Mouse (Mus musculus) embryonic facial prominence, embryonic 14.5 days (tissue): Measurements from ENCODE around the gene Grpel1. TPM values are rescaled to one million over a fixed set of nuclear protein-coding genes. Genes with fewer than 3 reads are reported as not detected.

ENCODE experiments used
- polyA plus RNA-seq: library from polyadenylated mRNA; unstranded; fragments of >200 nt; fragmentation: Nextera tagmentation; extraction: Ambion mirVana; gene quantifications from 2 replicates; pipeline ENCODE4 v1.2.1, GENCODE M21; 2014

The Grpel1 gene
- polyA plus RNA-seq, 1 experiment from 2014 or later = 52.7 TPM

Other genes starting within 250 kb of the Grpel1 start
- gene Sorcs2, start 66.9 kb upstream of the Grpel1 start, polyA plus RNA-seq = 21.6 and 22.5 TPM in 2 replicates
- 4.0 and 4.2 TPM in 2 replicates for gene Tada2b, start 19.3 kb downstream of the Grpel1 start, polyA plus RNA-seq
- gene Ccdc96, start 19.6 kb downstream of the Grpel1 start, polyA plus RNA-seq = 0.88 and 1.7 TPM in 2 replicates
- gene Tbc1d14, start 128.3 kb downstream of the Grpel1 start, polyA plus RNA-seq = 38.5 and 42.8 TPM in 2 replicates
- gene D5Ertd579e, start 231.0 kb downstream of the Grpel1 start, polyA plus RNA-seq = 20.7 and 21.5 TPM in 2 replicates